Mouse (Mus musculus): ENCODE measurements around the gene Scg5. TPM values are rescaled to one million over a fixed set of nuclear protein-coding genes. Genes with fewer than 3 reads are reported as not detected.

Scg5 gene
- total RNA-seq, 2 experiments from 2014 or later, result 348 to 364 TPM

- no peak for DNase-seq (ENCODE audit: low spot score in 2 of 2)
Measured at GRCm38 (mm10) chr2:113757525-113758310, 71.2 kb downstream of the Scg5 start.

- DNase-seq (ENCODE audit: low spot score in 2 of 2), result no peak
Measured at GRCm38 (mm10) chr2:113756924-113757524, 71.9 kb downstream of the Scg5 start.

- no peak for DNase-seq (ENCODE audit: low spot score in 2 of 2)
Measured at GRCm38 (mm10) chr2:113749721-113750120, 79.2 kb downstream of the Scg5 start.

- DNase-seq (ENCODE audit: low spot score in 2 of 2), result no peak
Measured at GRCm38 (mm10) chr2:113749309-113749708, 79.6 kb downstream of the Scg5 start.

- DNase-seq (ENCODE audit: low spot score in 2 of 2), result no peak
Measured at GRCm38 (mm10) chr2:113728581-113728980, 100.3 kb downstream of the Scg5 start.

Other genes with a start within 250 kb of the Scg5 start
- 1 to 10 TPM; 3.4 to 3.6 TPM for gene Grem1, start 70.5 kb downstream of the Scg5 start, total RNA-seq (2021)
- gene Arhgap11a, start 19.5 kb upstream of the Scg5 start, total RNA-seq (2021), result 1 to 10 TPM; 3.6 to 3.7 TPM
- 10 to 100 TPM; 13.8 to 14.3 TPM for gene Gjd2, start 184.5 kb upstream of the Scg5 start, total RNA-seq (2021)
- gene Actc1, start 224.4 kb upstream of the Scg5 start, total RNA-seq (2021), result not detected